Mouse (Mus musculus) liver, postnatal 0 days (tissue): ENCODE measurements around the gene Mctp1. TPM values are rescaled to one million over a fixed set of nuclear protein-coding genes. Genes with fewer than 3 reads are reported as not detected.

Experiments
- ATAC-seq: fragments of 200-750 bp; cut with Nextera tagmentation; 2 replicates; pipeline ENCODE4 v1.8.0; 2017; ENCODE audit warnings: mild to moderate bottlenecking, moderate library complexity
- DNase-seq: peaks from one replicate; pipeline ENCODE4 v3.0.0-alpha.2; 2016
- H3K27ac ChIP-seq: fragments of 300-500 bp; sonication (generic); 2 replicates; pipeline ENCODE4 v1.5.1; 2014; ENCODE audit warnings: antibody characterized with exemption, moderate library complexity, mild to moderate bottlenecking, low read depth
- H3K27me3 ChIP-seq: fragments of 300-500 bp; sonication (generic); 2 replicates; pipeline ENCODE4 v1.6.1; 2014; ENCODE audit warnings: low read length, control low read depth, mixed read lengths; ENCODE audit not compliant: insufficient read depth
- H3K36me3 ChIP-seq: fragments of 300-500 bp; sonication (generic); replicated peaks from 2 replicates; pipeline ENCODE4 v1.6.1; 2014; ENCODE audit warnings: mild to moderate bottlenecking, control low read depth, low read length, moderate library complexity, mixed read lengths; ENCODE audit not compliant: insufficient read depth
- H3K4me1 ChIP-seq: fragments of 300-500 bp; sonication (generic); 2 replicates; pipeline ENCODE4 v1.6.1; 2014; ENCODE audit warnings: antibody characterized with exemption, mild to moderate bottlenecking, control low read depth; ENCODE audit not compliant: insufficient read depth
- H3K4me2 ChIP-seq: fragments of 300-500 bp; sonication (generic); 2 replicates; pipeline ENCODE4 v1.6.1; 2014; ENCODE audit warnings: low read depth, mild to moderate bottlenecking, low read length, moderate library complexity, mixed read lengths
- H3K4me3 ChIP-seq: fragments of 300-500 bp; sonication (generic); 2 replicates; pipeline ENCODE4 v1.5.1; 2014; ENCODE audit warnings: low read depth, low read length
- H3K9ac ChIP-seq: fragments of 300-500 bp; sonication (generic); replicated peaks from 2 replicates; pipeline ENCODE4 v1.6.1; 2014; ENCODE audit warnings: mild to moderate bottlenecking, moderate library complexity
- H3K9me3 ChIP-seq: fragments of 300-500 bp; sonication (generic); 2 replicates; pipeline ENCODE4 v1.6.1; 2016; ENCODE audit warnings: mild to moderate bottlenecking, control low read depth, low read length, mixed read lengths
- CTCF ChIP-seq: sonication (generic); IDR thresholded peaks from 2 replicates; pipeline ENCODE4 v1.5.1; 2016; ENCODE audit warnings: antibody characterized with exemption, low read depth
- EP300 ChIP-seq: IDR thresholded peaks from 2 replicates; pipeline ENCODE4 v1.6.1; 2016; ENCODE audit warnings: antibody characterized with exemption, low read depth, mild to moderate bottlenecking
- WGBS: fragments of 180-500 bp; shearing (Covaris S2); extraction: QIAGEN DNeasy Blood & Tissue Kit; methylation state at CpG from one replicate; pipeline ENCODE4 v1.1.7; 2014; ENCODE audit not compliant: insufficient replicate concordance; 5-methylcytosine and 5-hydroxymethylcytosine counted together
- polyA plus RNA-seq: library from polyadenylated mRNA; unstranded; fragments of >200 nt; fragmentation: Nextera tagmentation; extraction: Ambion mirVana; gene quantifications from 2 replicates; pipeline ENCODE4 v1.2.1, GENCODE M21; 2015

The Mctp1 gene
- polyA plus RNA-seq, 1 experiment from 2014 or later, result 2.6 TPM

GRCm38 (mm10) chr13:76823083-76823482 is 438.7 kb downstream of the Mctp1 start:
- 56% methylated on average over 3 of the region's 3 CpGs for WGBS
- H3K9ac ChIP-seq, result no peak overlapping the region
- no peak overlapping the region for H3K4me2 ChIP-seq
- no peak for ATAC-seq
- no peaks in the 10 kb centered on the region for H3K36me3 ChIP-seq
- DNase-seq, result no peak
- H3K4me3 ChIP-seq, result no peak overlapping the region
- H3K27me3 ChIP-seq, result no peaks in the 10 kb centered on the region
- no peaks in the 10 kb centered on the region for H3K9me3 ChIP-seq
- H3K27ac ChIP-seq, result no peak overlapping the region
- TF ChIP-seq EP300, result no peak
- TF ChIP-seq CTCF, result no peak
- H3K4me1 ChIP-seq, result no peaks in the 10 kb centered on the region

GRCm38 (mm10) chr13:76824932-76825694 is 440.8 kb downstream of the Mctp1 start:
- DNase-seq (no peak), ATAC-seq (no peak)
- WGBS, result 75% methylated on average over 10 of the region's 10 CpGs
- no peak overlapping the region for H3K9ac ChIP-seq
- H3K27me3 ChIP-seq, result no peaks in the 10 kb centered on the region
- H3K4me1 ChIP-seq, result no peaks in the 10 kb centered on the region
- TF ChIP-seq EP300 (no peak), CTCF (no peak)
- H3K4me2 ChIP-seq, result no peak overlapping the region
- no peaks in the 10 kb centered on the region for H3K9me3 ChIP-seq
- no peak overlapping the region for H3K4me3 ChIP-seq
- no peaks in the 10 kb centered on the region for H3K36me3 ChIP-seq
- H3K27ac ChIP-seq, result no peak overlapping the region

- no peak overlapping the region for H3K9ac ChIP-seq
- no peaks in the 10 kb centered on the region for H3K27me3 ChIP-seq
- ATAC-seq (no peak), DNase-seq (no peak)
- H3K4me2 ChIP-seq, result no peak overlapping the region
- no peak overlapping the region for H3K27ac ChIP-seq
- WGBS, result 78% methylated on average over 3 of the region's 3 CpGs
- no peaks in the 10 kb centered on the region for H3K9me3 ChIP-seq
- TF ChIP-seq EP300 (no peak), CTCF (no peak)
- no peaks in the 10 kb centered on the region for H3K4me1 ChIP-seq
- no peaks in the 10 kb centered on the region for H3K36me3 ChIP-seq
- no peak overlapping the region for H3K4me3 ChIP-seq
Observed at GRCm38 (mm10) chr13:76827738-76828137, 443.4 kb downstream of the Mctp1 start.

GRCm38 (mm10) chr13:76838031-76838430 is 453.7 kb downstream of the Mctp1 start:
- Histone ChIP-seq H3K4me3 (no peak overlapping the region), H3K27me3 (no peaks in the 10 kb centered on the region), H3K27ac (no peak overlapping the region), H3K4me2 (no peak overlapping the region), H3K9me3 (no peaks in the 10 kb centered on the region), H3K9ac (no peak overlapping the region), H3K36me3 (no peaks in the 10 kb centered on the region), H3K4me1 (no peaks in the 10 kb centered on the region)
- TF ChIP-seq CTCF, result no peak
- TF ChIP-seq EP300, result no peak
- ATAC-seq, result no peak
- WGBS, result 62% methylated on average over 3 of the region's 3 CpGs
- DNase-seq, result no peak

GRCm38 (mm10) chr13:76840712-76841111 is 456.4 kb downstream of the Mctp1 start:
- H3K4me3 ChIP-seq, result no peak overlapping the region
- H3K36me3 ChIP-seq, result no peaks in the 10 kb centered on the region
- no peak overlapping the region for H3K9ac ChIP-seq
- no peaks in the 10 kb centered on the region for H3K27me3 ChIP-seq
- DNase-seq (no peak), ATAC-seq (no peak)
- H3K4me1 ChIP-seq, result no peaks in the 10 kb centered on the region
- no peak overlapping the region for H3K4me2 ChIP-seq
- no peak for TF ChIP-seq EP300
- no peak for TF ChIP-seq CTCF
- WGBS, result 67% methylated on average over 5 of the region's 5 CpGs
- no peak overlapping the region for H3K27ac ChIP-seq
- H3K9me3 ChIP-seq, result no peaks in the 10 kb centered on the region

- Histone ChIP-seq H3K4me3 (no peak overlapping the region), H3K9me3 (no peaks in the 10 kb centered on the region), H3K4me1 (no peaks in the 10 kb centered on the region), H3K9ac (no peak overlapping the region), H3K36me3 (no peaks in the 10 kb centered on the region), H3K27me3 (no peaks in the 10 kb centered on the region), H3K27ac (no peak overlapping the region), H3K4me2 (no peak overlapping the region)
- TF ChIP-seq CTCF (peak; percentile 87), EP300 (no peak)
- ATAC-seq (no peak), DNase-seq (peak; percentile 69)
- 54% methylated on average over 8 of the region's 8 CpGs for whole genome bisulfite sequencing
Observed at GRCm38 (mm10) chr13:76844629-76845255, 460.4 kb downstream of the Mctp1 start.
